Mouse (Mus musculus): ENCODE measurements around the gene Thada. TPM values are rescaled to one million over a fixed set of nuclear protein-coding genes. Genes with fewer than 3 reads are reported as not detected.

Thada gene
- polyA plus RNA-seq, 1 experiment from 2014 or later = 15.9 TPM

GRCm38 (mm10) chr17:84143219-84143844 is 322.7 kb downstream of the Thada start:
- Histone ChIP-seq H3K4me2 (replicated peaks; ENCODE audit: low read depth, low read length) (no peak overlapping the region), H3K9ac (replicated peaks; ENCODE audit: low read depth, low read length) (no peak overlapping the region), H3K4me3 (ENCODE audit: low read depth, low read length) (no peak overlapping the region), H3K27me3 (ENCODE audit: control insufficient read depth, insufficient read depth, low read length) (no peaks in the 10 kb centered on the region), H3K4me1 (ENCODE audit: control insufficient read depth, insufficient read depth, low read length) (peaks cover 39% of the 10 kb centered on the region), H3K27ac (ENCODE audit: low read length) (no peak overlapping the region), H3K36me3 (ENCODE audit: control insufficient read depth, insufficient read depth, low read length) (no peaks in the 10 kb centered on the region), H3K9me3 (ENCODE audit: control insufficient read depth, low read depth, low read length) (no peaks in the 10 kb centered on the region)
- no peak for ATAC-seq (ENCODE audit: insufficient number of reproducible peaks, insufficient read depth, low FRiP score, low read depth)
- WGBS = 47% methylated on average over 12 of the region's 12 CpGs

DNA sequence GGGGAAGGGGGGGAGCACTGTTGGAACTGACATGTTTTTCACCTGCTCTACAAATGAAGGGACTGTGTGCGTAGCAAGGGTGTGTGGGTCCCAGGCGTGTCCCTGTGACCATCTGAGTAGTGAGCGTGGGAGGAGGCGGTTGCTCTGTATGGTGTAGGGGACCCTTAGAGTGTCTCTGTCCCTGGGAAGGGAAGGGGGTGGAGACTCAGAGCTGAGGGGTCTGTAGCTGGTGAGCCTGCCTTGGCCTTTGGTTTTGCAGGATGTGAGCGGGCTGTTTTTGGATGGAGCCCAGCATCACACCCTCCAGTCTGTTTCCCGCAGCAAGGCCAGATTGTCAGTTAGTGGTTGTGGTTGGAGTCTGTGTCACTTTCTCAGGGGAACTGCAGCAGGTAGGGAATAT is 324.3 kb downstream of the Thada start:
- Histone ChIP-seq H3K9me3 (ENCODE audit: control insufficient read depth, low read depth, low read length) (no peaks in the 10 kb centered on the region), H3K4me1 (ENCODE audit: control insufficient read depth, insufficient read depth, low read length) (peaks cover 37% of the 10 kb centered on the region), H3K4me3 (ENCODE audit: low read depth, low read length) (no peak overlapping the region), H3K9ac (replicated peaks; ENCODE audit: low read depth, low read length) (no peak overlapping the region), H3K27ac (ENCODE audit: low read length) (peak overlapping the region; percentile 75), H3K36me3 (ENCODE audit: control insufficient read depth, insufficient read depth, low read length) (no peaks in the 10 kb centered on the region), H3K27me3 (ENCODE audit: control insufficient read depth, insufficient read depth, low read length) (no peaks in the 10 kb centered on the region), H3K4me2 (replicated peaks; ENCODE audit: low read depth, low read length) (no peak overlapping the region)
- 77% methylated on average over 6 of the region's 6 CpGs for WGBS
- no peak for ATAC-seq (ENCODE audit: insufficient number of reproducible peaks, insufficient read depth, low FRiP score, low read depth)

GRCm38 (mm10) chr17:84140822-84141507 is 325.0 kb downstream of the Thada start:
- no peak overlapping the region for H3K9ac ChIP-seq (replicated peaks; ENCODE audit: low read depth, low read length)
- peaks cover 30% of the 10 kb centered on the region for H3K4me1 ChIP-seq (ENCODE audit: control insufficient read depth, insufficient read depth, low read length)
- H3K4me3 ChIP-seq (ENCODE audit: low read depth, low read length) = no peak overlapping the region
- H3K9me3 ChIP-seq (ENCODE audit: control insufficient read depth, low read depth, low read length) = no peaks in the 10 kb centered on the region
- no peak overlapping the region for H3K4me2 ChIP-seq (replicated peaks; ENCODE audit: low read depth, low read length)
- no peaks in the 10 kb centered on the region for H3K36me3 ChIP-seq (ENCODE audit: control insufficient read depth, insufficient read depth, low read length)
- no peaks in the 10 kb centered on the region for H3K27me3 ChIP-seq (ENCODE audit: control insufficient read depth, insufficient read depth, low read length)
- H3K27ac ChIP-seq (ENCODE audit: low read length) = peak overlapping the region; percentile 75
- ATAC-seq (ENCODE audit: insufficient number of reproducible peaks, insufficient read depth, low FRiP score, low read depth) = no peak
- WGBS = 42% methylated on average over 10 of the region's 10 CpGs

Other genes starting within 250 kb of the Thada start
- gene Plekhh2, start 45.7 kb upstream of the Thada start, polyA plus RNA-seq (2014; fragmentation: Nextera tagmentation; extraction: Ambion mirVana) = 16.2 and 18.1 TPM in 2 replicates
- 37.1 and 39.9 TPM in 2 replicates for gene Dync2li1, start 160.3 kb upstream of the Thada start, polyA plus RNA-seq (2014; fragmentation: Nextera tagmentation; extraction: Ambion mirVana)
- gene Abcg8, start 210.1 kb upstream of the Thada start, polyA plus RNA-seq (2014; fragmentation: Nextera tagmentation; extraction: Ambion mirVana) = 0.20 TPM in 1 of 2 replicates, not detected in the other
- 0.94 and 1.8 TPM in 2 replicates for gene Abcg5, start 216.8 kb upstream of the Thada start, polyA plus RNA-seq (2014; fragmentation: Nextera tagmentation; extraction: Ambion mirVana)

All from stomach, embryonic 14.5 days (tissue).